Mouse (Mus musculus): ENCODE data around the gene Olfr825. TPM values are rescaled to one million over a fixed set of nuclear protein-coding genes. Genes with fewer than 3 reads are reported as not detected.
"Not testable (repeated sequence)": the region's sequence is repeated elsewhere in the genome, so short reads cannot be mapped to it uniquely, and the experiment has no call there.

Olfr825 gene
- polyA plus RNA-seq, 1 experiment from 2014 or later, result not detected

GRCm38 (mm10) chr10:130115283-130115682, 51.3 kb downstream of the Olfr825 start, which contains the start of gene Olfr823:
Gene Olfr823 (minus strand): TSS chr10:130115383.
- 63% methylated on average over 1 of the region's 1 CpGs for WGBS
- not testable (repeated sequence) for DNase-seq (ENCODE audit: low spot score); H3K4me2 ChIP-seq (replicated peaks; ENCODE audit: low read depth, low read length); H3K27me3 ChIP-seq (replicated peaks; ENCODE audit: insufficient read depth, low read length); H3K36me3 ChIP-seq (ENCODE audit: insufficient read depth, low read length); ATAC-seq; H3K9ac ChIP-seq (replicated peaks; ENCODE audit: low read depth); H3K27ac ChIP-seq (ENCODE audit: low read length); H3K4me3 ChIP-seq (ENCODE audit: low read depth, low read length); H3K4me1 ChIP-seq (ENCODE audit: insufficient read depth, low read depth, low read length); H3K9me3 ChIP-seq (ENCODE audit: low read length)

Other genes starting within 250 kb of the Olfr825 start
- not detected in 2 replicates for gene Olfr818, start 217.7 kb downstream of the Olfr825 start, polyA plus RNA-seq (2015; fragmentation: Nextera tagmentation; extraction: Ambion mirVana)
- gene Olfr819, start 199.5 kb downstream of the Olfr825 start, polyA plus RNA-seq (2015; fragmentation: Nextera tagmentation; extraction: Ambion mirVana), result not detected in 2 replicates
- gene Olfr247, start 190.6 kb downstream of the Olfr825 start, polyA plus RNA-seq (2015; fragmentation: Nextera tagmentation; extraction: Ambion mirVana), result not detected in 2 replicates
- gene Gm10310, start 181.7 kb downstream of the Olfr825 start, polyA plus RNA-seq (2015; fragmentation: Nextera tagmentation; extraction: Ambion mirVana), result not detected in 2 replicates
- not detected in 2 replicates for gene Olfr820, start 154.1 kb downstream of the Olfr825 start, polyA plus RNA-seq (2015; fragmentation: Nextera tagmentation; extraction: Ambion mirVana)
- gene Olfr821, start 136.4 kb downstream of the Olfr825 start, polyA plus RNA-seq (2015; fragmentation: Nextera tagmentation; extraction: Ambion mirVana), result not detected in 2 replicates
- not detected in 2 replicates for gene Olfr822, start 95.6 kb downstream of the Olfr825 start, polyA plus RNA-seq (2015; fragmentation: Nextera tagmentation; extraction: Ambion mirVana)
- not detected in 2 replicates for gene Olfr823, start 51.4 kb downstream of the Olfr825 start, polyA plus RNA-seq (2015; fragmentation: Nextera tagmentation; extraction: Ambion mirVana)
- gene Olfr824, start 36.8 kb downstream of the Olfr825 start, polyA plus RNA-seq (2015; fragmentation: Nextera tagmentation; extraction: Ambion mirVana), result not detected in 2 replicates
- not detected in 2 replicates for gene Olfr826, start 17.4 kb upstream of the Olfr825 start, polyA plus RNA-seq (2015; fragmentation: Nextera tagmentation; extraction: Ambion mirVana)
- not detected in 2 replicates for gene Olfr827, start 47.6 kb upstream of the Olfr825 start, polyA plus RNA-seq (2015; fragmentation: Nextera tagmentation; extraction: Ambion mirVana)
- gene Neurod4, start 113.5 kb upstream of the Olfr825 start, polyA plus RNA-seq (2015; fragmentation: Nextera tagmentation; extraction: Ambion mirVana), result not detected in 2 replicates
- 0.35 and 0.68 TPM in 2 replicates for gene Tespa1, start 156.1 kb upstream of the Olfr825 start, polyA plus RNA-seq (2015; fragmentation: Nextera tagmentation; extraction: Ambion mirVana)
- not detected in 2 replicates for gene Vmn2r84, start 227.6 kb upstream of the Olfr825 start, polyA plus RNA-seq (2015; fragmentation: Nextera tagmentation; extraction: Ambion mirVana)